In the genomic region with DNA sequence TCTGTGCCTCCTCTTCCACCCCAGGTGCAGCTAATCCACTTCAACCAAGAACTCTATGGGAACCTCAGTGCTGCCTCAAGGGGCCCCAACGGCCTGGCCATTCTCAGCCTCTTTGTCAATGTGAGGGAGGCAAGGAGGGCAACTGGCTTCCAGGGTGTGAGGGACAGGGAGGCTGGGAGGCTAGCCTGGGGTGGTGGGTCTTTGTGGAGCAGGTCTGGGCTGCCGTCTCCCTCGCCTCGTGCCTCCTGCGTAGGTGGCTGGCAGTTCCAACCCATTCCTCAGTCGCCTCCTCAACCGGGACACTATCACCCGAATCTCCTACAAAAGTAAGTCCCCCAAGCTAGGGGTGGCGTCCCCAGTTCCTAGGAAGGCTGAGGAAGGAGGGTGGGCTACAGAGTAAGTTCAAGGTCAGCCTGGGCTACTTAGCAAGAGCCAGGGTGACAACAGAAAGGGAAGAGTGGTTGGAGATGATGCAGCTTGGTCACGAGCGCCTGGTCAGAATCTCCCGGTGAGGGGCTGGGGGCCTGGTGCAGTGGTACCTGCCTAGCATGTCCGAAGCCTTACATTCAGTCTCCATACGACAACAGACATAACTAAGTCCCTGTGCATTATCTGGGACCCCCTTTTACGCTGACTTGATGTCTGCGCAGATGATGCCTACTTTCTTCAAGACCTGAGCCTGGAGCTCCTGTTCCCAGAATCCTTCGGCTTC, we compare ENCODE assay signal across 9 mouse cellular contexts. TPM values are rescaled to one million over a fixed set of nuclear protein-coding genes. Genes with fewer than 3 reads are reported as not detected.
DNase-seq lines count a peak whose midpoint lies in the region; ATAC-seq and TF ChIP-seq lines count a peak whose summit lies in the region.
"Had no signal": no experiment of that assay in that cellular context is flagged by ENCODE, and none has a peak within 500 bp of the region (broad histone marks: within the 10 kb centered on the region; RNA-seq: fewer than 3 reads in every experiment).

No protein-coding gene starts in this region.

- H3K9me3 ChIP-seq in lung, embryonic 14.5 days (ENCODE audit: low read depth, low read length), result no peaks in the 10 kb centered on the region
- H3K9me3 ChIP-seq in hindbrain, embryonic 13.5 days, result no peaks in the 10 kb centered on the region
- H3K9me3 ChIP-seq in midbrain, postnatal 0 days (ENCODE audit: low read length), result no peaks in the 10 kb centered on the region

- intact Hi-C loops in gastrocnemius, adult 2 months (cut with DNase I), result loop anchor here (5.0 kb wide), 1 partner anchor 236 kb away; the partner anchor contains the start of gene Bax

- TF ChIP-seq CTCF in gastrocnemius, adult 2 months (IDR thresholded peaks at IDR 0.05), result no peak
- TF ChIP-seq CTCF in lung, embryonic 14.5 days (IDR thresholded peaks at IDR 0.05; ENCODE audit: low read depth), result no peak
- no peak for TF ChIP-seq CTCF in midbrain, postnatal 0 days (IDR thresholded peaks at IDR 0.05)

- H3K4me2 ChIP-seq in lung, embryonic 14.5 days, result peak overlapping the region; percentile 95; the same call in 1 of the 2 replicates
- H3K4me2 ChIP-seq in hindbrain, embryonic 13.5 days, result peak overlapping the region; percentile 97
- H3K4me2 ChIP-seq in midbrain, postnatal 0 days (ENCODE audit: low read depth, low read length, poor library complexity, severe bottlenecking), result peak overlapping the region; percentile 81

- 84% methylated on average over 17 of the region's 17 CpGs for WGBS in lung, embryonic 14.5 days
- WGBS in hindbrain, embryonic 13.5 days, result 89% methylated on average over 17 of the region's 17 CpGs
- WGBS in midbrain, postnatal 0 days, result 90% methylated on average over 17 of the region's 17 CpGs

- H3K9ac ChIP-seq in lung, embryonic 14.5 days, result no peak overlapping the region
- H3K9ac ChIP-seq in hindbrain, embryonic 13.5 days, result peak overlapping the region; percentile 71
- peak overlapping the region; percentile 66 for H3K9ac ChIP-seq in midbrain, postnatal 0 days (replicated peaks; ENCODE audit: low read length, poor library complexity, severe bottlenecking)

- H3K4me1 ChIP-seq in lung, embryonic 14.5 days (ENCODE audit: insufficient read depth), result peaks cover 22% of the 10 kb centered on the region
- H3K4me1 ChIP-seq in hindbrain, embryonic 13.5 days (replicated peaks), result peaks cover 77% of the 10 kb centered on the region
- H3K4me1 ChIP-seq in midbrain, postnatal 0 days (ENCODE audit: insufficient read depth, low read length), result peaks cover 26% of the 10 kb centered on the region

- DNase-seq in gastrocnemius, adult 2 months, result peak; percentile 30
- no peak for DNase-seq in gastrocnemius, adult 18-20 months (ENCODE audit: low spot score)
- no peak for DNase-seq in lung, embryonic 14.5 days
- no peak for DNase-seq in lung, postnatal 10 days
- no peak for DNase-seq in midbrain, postnatal 0 days (ENCODE audit: low spot score)
- no peak for DNase-seq in ovary, postnatal 10 days (ENCODE audit: low spot score)
- DNase-seq: lung, adult 2 months had no signal

- no peaks in the 10 kb centered on the region for H3K36me3 ChIP-seq in lung, embryonic 14.5 days (ENCODE audit: insufficient read depth)
- H3K36me3 ChIP-seq in hindbrain, embryonic 13.5 days, result no peaks in the 10 kb centered on the region
- no peaks in the 10 kb centered on the region for H3K36me3 ChIP-seq in midbrain, postnatal 0 days (ENCODE audit: insufficient read depth, low read length)

- ATAC-seq in lung, embryonic 14.5 days (ENCODE audit: insufficient read depth), result no peak
- no peak for ATAC-seq in hindbrain, embryonic 13.5 days (ENCODE audit: low FRiP score)
- no peak for ATAC-seq in midbrain, postnatal 0 days (ENCODE audit: low FRiP score)
- no peak for ATAC-seq in erythroid progenitor cell, adult 5-6 weeks (replicated peaks; ENCODE audit: low FRiP score, poor library complexity, severe bottlenecking)

- H3K27me3 ChIP-seq in lung, embryonic 14.5 days (ENCODE audit: insufficient read depth, low read length), result peaks cover 25% of the 10 kb centered on the region
- peaks cover 21% of the 10 kb centered on the region for H3K27me3 ChIP-seq in hindbrain, embryonic 13.5 days
- H3K27me3 ChIP-seq in midbrain, postnatal 0 days (ENCODE audit: insufficient read depth, low read length), result no peaks in the 10 kb centered on the region

- peak overlapping the region; percentile 93 for H3K27ac ChIP-seq in gastrocnemius, adult 2 months
- H3K27ac ChIP-seq in lung, embryonic 14.5 days (ENCODE audit: low read depth), result no peak overlapping the region
- H3K27ac ChIP-seq in hindbrain, embryonic 13.5 days, result peak overlapping the region; percentile 94
- H3K27ac ChIP-seq in midbrain, postnatal 0 days (ENCODE audit: low read depth, low read length), result peak overlapping the region; percentile 91

- H3K4me3 ChIP-seq in gastrocnemius, adult 2 months, result no peak overlapping the region
- H3K4me3 ChIP-seq in lung, embryonic 14.5 days (ENCODE audit: low read depth, low read length), result no peak overlapping the region
- peak overlapping the region; percentile 58 for H3K4me3 ChIP-seq in hindbrain, embryonic 13.5 days
- H3K4me3 ChIP-seq in midbrain, postnatal 0 days (ENCODE audit: low read depth, low read length), result no peak overlapping the region

RNA-seq across cellular contexts. Expression of gene Dbp, which starts 1.9 kb away (rescaled TPM):
- total RNA-seq in gastrocnemius, adult 2 months (2021), result 100 to 1,000 TPM in 1 of 2 experiments, 1 to 10 TPM in 1; 8.8 to 105 TPM
- 10 to 100 TPM; 19.4 to 22.9 TPM for total RNA-seq in gastrocnemius, adult 18-20 months (2021)
- polyA plus RNA-seq in lung, embryonic 14.5 days (2014; fragmentation: Nextera tagmentation; extraction: Ambion mirVana), result 2.1 TPM in 2 replicates
- polyA plus RNA-seq in hindbrain, embryonic 13.5 days (2015; fragmentation: Nextera tagmentation; extraction: Ambion mirVana), result 2.9 and 3.6 TPM in 2 replicates
- total RNA-seq in midbrain, postnatal 0 days (2014; rRNA removed), result 8.4 and 9.6 TPM in 2 replicates
- 4.6 and 4.8 TPM in 2 replicates for polyA plus RNA-seq in midbrain, postnatal 0 days (2015; fragmentation: Nextera tagmentation; extraction: Ambion mirVana)
- 1.3 and 2.5 TPM in 2 replicates for total RNA-seq in erythroid progenitor cell, adult 5-6 weeks (2015; ENCODE audit: low replicate concordance)
- 1.7 and 2.6 TPM in 2 replicates for total RNA-seq in erythroid progenitor cell, adult 5-6 weeks (2017; ENCODE audit: low replicate concordance)

RNA-seq across cellular contexts. Expression of gene Car11, which starts 3.3 kb away (rescaled TPM):
- 10 to 100 TPM in 1 of 2 experiments, 1 to 10 TPM in 1; 7.7 to 16.4 TPM for total RNA-seq in gastrocnemius, adult 2 months (2021)
- total RNA-seq in gastrocnemius, adult 18-20 months (2021), result 10 to 100 TPM; 11.1 to 17.3 TPM
- 2.0 and 4.3 TPM in 2 replicates for polyA plus RNA-seq in lung, embryonic 14.5 days (2014; fragmentation: Nextera tagmentation; extraction: Ambion mirVana)
- 38.5 and 41.6 TPM in 2 replicates for polyA plus RNA-seq in hindbrain, embryonic 13.5 days (2015; fragmentation: Nextera tagmentation; extraction: Ambion mirVana)
- 118 and 130 TPM in 2 replicates for total RNA-seq in midbrain, postnatal 0 days (2014; rRNA removed)
- polyA plus RNA-seq in midbrain, postnatal 0 days (2015; fragmentation: Nextera tagmentation; extraction: Ambion mirVana), result 107 and 114 TPM in 2 replicates
- not detected in 2 replicates for total RNA-seq in erythroid progenitor cell, adult 5-6 weeks (2015; ENCODE audit: low replicate concordance)
- not detected in 2 replicates for total RNA-seq in erythroid progenitor cell, adult 5-6 weeks (2017; ENCODE audit: low replicate concordance)

RNA-seq across cellular contexts. Expression of gene Sec1, which starts 8.8 kb away (rescaled TPM):
- under 1 TPM in 1 of 2 experiments, not detected in 1; 0.25 TPM for total RNA-seq in gastrocnemius, adult 2 months (2021)
- total RNA-seq in gastrocnemius, adult 18-20 months (2021), result under 1 TPM; 0.09 TPM
- 0.08 TPM in 1 of 2 replicates, not detected in the other for polyA plus RNA-seq in lung, embryonic 14.5 days (2014; fragmentation: Nextera tagmentation; extraction: Ambion mirVana)
- 0.40 and 0.86 TPM in 2 replicates for polyA plus RNA-seq in hindbrain, embryonic 13.5 days (2015; fragmentation: Nextera tagmentation; extraction: Ambion mirVana)
- total RNA-seq in midbrain, postnatal 0 days (2014; rRNA removed), result 0.28 and 1.0 TPM in 2 replicates
- 0.37 and 0.79 TPM in 2 replicates for polyA plus RNA-seq in midbrain, postnatal 0 days (2015; fragmentation: Nextera tagmentation; extraction: Ambion mirVana)
- not detected in 2 replicates for total RNA-seq in erythroid progenitor cell, adult 5-6 weeks (2015; ENCODE audit: low replicate concordance)
- total RNA-seq in erythroid progenitor cell, adult 5-6 weeks (2017; ENCODE audit: low replicate concordance), result not detected in 2 replicates

RNA-seq across cellular contexts. Expression of gene Rpl18, which starts 12.3 kb away (rescaled TPM):
- total RNA-seq in gastrocnemius, adult 2 months (2021), result 100 to 1,000 TPM; 451 to 508 TPM
- total RNA-seq in gastrocnemius, adult 18-20 months (2021), result 100 to 1,000 TPM; 442 to 461 TPM
- 1,245 and 1,303 TPM in 2 replicates for polyA plus RNA-seq in lung, embryonic 14.5 days (2014; fragmentation: Nextera tagmentation; extraction: Ambion mirVana)
- 626 and 633 TPM in 2 replicates for polyA plus RNA-seq in hindbrain, embryonic 13.5 days (2015; fragmentation: Nextera tagmentation; extraction: Ambion mirVana)
- total RNA-seq in midbrain, postnatal 0 days (2014; rRNA removed), result 801 and 989 TPM in 2 replicates
- polyA plus RNA-seq in midbrain, postnatal 0 days (2015; fragmentation: Nextera tagmentation; extraction: Ambion mirVana), result 473 and 492 TPM in 2 replicates
- total RNA-seq in erythroid progenitor cell, adult 5-6 weeks (2015; ENCODE audit: low replicate concordance), result 522 and 544 TPM in 2 replicates
- total RNA-seq in erythroid progenitor cell, adult 5-6 weeks (2017; ENCODE audit: low replicate concordance), result 281 and 297 TPM in 2 replicates

RNA-seq across cellular contexts. Expression of gene Sphk2, which starts 14.8 kb away (rescaled TPM):
- 10 to 100 TPM; 14.4 to 15.8 TPM for total RNA-seq in gastrocnemius, adult 2 months (2021)
- total RNA-seq in gastrocnemius, adult 18-20 months (2021), result 10 to 100 TPM; 15.2 to 15.6 TPM
- polyA plus RNA-seq in lung, embryonic 14.5 days (2014; fragmentation: Nextera tagmentation; extraction: Ambion mirVana), result 21.9 and 23.8 TPM in 2 replicates
- 24.1 and 25.0 TPM in 2 replicates for polyA plus RNA-seq in hindbrain, embryonic 13.5 days (2015; fragmentation: Nextera tagmentation; extraction: Ambion mirVana)
- total RNA-seq in midbrain, postnatal 0 days (2014; rRNA removed), result 22.4 and 23.5 TPM in 2 replicates
- polyA plus RNA-seq in midbrain, postnatal 0 days (2015; fragmentation: Nextera tagmentation; extraction: Ambion mirVana), result 15.8 and 18.1 TPM in 2 replicates
- total RNA-seq in erythroid progenitor cell, adult 5-6 weeks (2015; ENCODE audit: low replicate concordance), result 9.6 and 12.6 TPM in 2 replicates
- total RNA-seq in erythroid progenitor cell, adult 5-6 weeks (2017; ENCODE audit: low replicate concordance), result 4.8 and 9.4 TPM in 2 replicates

Comparison
In these comparisons a context has a peak if more than half of its experiments do, and no peak if none do; other contexts are left out.
1. RNA of gene Car11, which starts 3.3 kb away (total RNA-seq): 118 to 130 TPM in midbrain, postnatal 0 days, 11.1 to 17.3 TPM in gastrocnemius, adult 18-20 months and 7.7 to 16.4 TPM in gastrocnemius, adult 2 months; not detected in erythroid progenitor cell, adult 5-6 weeks; every median in the first group is over 4 times any median in the second.
2. Peak in every context shown above with its lines, with median percentiles within 50 percentile points of each other: H3K4me2 ChIP-seq.